Mouse (Mus musculus): ENCODE measurements at regions not wholly inside any gene's neighbourhood (a gene's known extent, or its start where the extent isn't known, plus 50 kb on each side); places are given as distances from the start of the nearest gene placed in this dataset.

DNA sequence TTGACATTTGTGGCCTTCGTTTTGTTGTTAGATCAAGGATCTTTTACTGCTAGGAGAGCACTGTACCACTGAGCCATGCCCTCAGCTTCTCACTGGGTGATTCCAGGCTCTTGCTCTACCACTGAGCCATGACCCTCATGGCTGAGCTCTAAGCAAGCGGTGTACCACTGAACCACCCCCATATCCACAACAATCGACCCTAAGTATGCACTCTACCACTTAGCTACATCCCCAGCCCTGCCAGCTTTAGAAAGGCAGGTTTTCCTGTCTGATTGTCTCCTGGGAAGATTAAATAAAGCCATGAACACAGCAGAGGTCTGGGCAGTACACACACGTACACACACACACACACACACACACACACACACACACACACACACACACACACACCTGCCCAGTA is 178.9 kb upstream of the Tshz3 start:
- Histone ChIP-seq H3K4me1 (replicated peaks; ENCODE audit: control insufficient read depth in 2 of 2, insufficient read depth in 2 of 2, low read length in 1 of 2) (no peaks in the 10 kb centered on the region), H3K36me3 (replicated peaks; ENCODE audit: control insufficient read depth, insufficient read depth, low read depth) (no peaks in the 10 kb centered on the region), H3K9ac (replicated peaks) (no peak overlapping the region), H3K27ac (no peak overlapping the region), H3K4me3 (ENCODE audit: insufficient read depth in 1 of 2, low read depth in 2 of 2, low read length in 2 of 2) (no peak overlapping the region), H3K4me2 (ENCODE audit: low read depth) (no peak overlapping the region), H3K9me3 (ENCODE audit: control insufficient read depth, low read length) (no peaks in the 10 kb centered on the region), H3K27me3 (ENCODE audit: control insufficient read depth, insufficient read depth, low read length) (no peaks in the 10 kb centered on the region)
- DNase-seq (ENCODE audit: low read depth in 3 of 3, low spot score in 3 of 3) (no peak), ATAC-seq (ENCODE audit: insufficient read depth) (no peak)
- 57% methylated on average over 4 of the region's 4 CpGs for WGBS (ENCODE audit: insufficient replicate concordance)
- TF ChIP-seq CTCF (IDR thresholded peaks at IDR 0.05; ENCODE audit: low read depth) (no peak), EP300 (IDR thresholded peaks at IDR 0.05; ENCODE audit: low read depth) (no peak)

DNA sequence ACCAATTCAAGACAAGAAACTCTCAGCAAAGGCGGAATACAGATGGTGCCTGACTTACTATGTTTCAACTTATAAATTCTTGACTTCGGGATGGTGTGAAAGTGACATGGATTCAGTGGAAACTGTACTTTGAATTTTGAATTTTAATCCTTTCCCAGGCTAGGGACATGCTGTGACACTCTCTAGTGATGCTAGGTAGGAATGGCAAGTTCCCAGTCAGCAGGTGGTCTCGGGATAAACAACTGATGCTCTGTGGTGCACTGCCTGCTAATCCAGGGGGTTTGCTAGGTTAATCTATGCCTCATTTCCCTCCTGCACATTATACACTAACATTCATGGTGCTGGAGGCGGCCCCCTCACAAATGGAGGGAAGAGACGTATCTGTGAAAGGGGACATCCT is 175.0 kb upstream of the Tshz3 start:
- no peak overlapping the region for H3K27ac ChIP-seq
- WGBS (ENCODE audit: insufficient replicate concordance): 49% methylated on average over 5 of the region's 5 CpGs
- ATAC-seq (ENCODE audit: insufficient read depth) (no peak), DNase-seq (ENCODE audit: low read depth in 3 of 3, low spot score in 3 of 3) (no peak)
- no peak overlapping the region for H3K4me3 ChIP-seq (ENCODE audit: insufficient read depth in 1 of 2, low read depth in 2 of 2, low read length in 2 of 2)
- no peaks in the 10 kb centered on the region for H3K27me3 ChIP-seq (ENCODE audit: control insufficient read depth, insufficient read depth, low read length)
- H3K9ac ChIP-seq (replicated peaks): no peak overlapping the region
- H3K9me3 ChIP-seq (ENCODE audit: control insufficient read depth, low read length): no peaks in the 10 kb centered on the region
- H3K36me3 ChIP-seq (replicated peaks; ENCODE audit: control insufficient read depth, insufficient read depth, low read depth): no peaks in the 10 kb centered on the region
- H3K4me1 ChIP-seq (replicated peaks; ENCODE audit: control insufficient read depth in 2 of 2, insufficient read depth in 2 of 2, low read length in 1 of 2): no peaks in the 10 kb centered on the region
- H3K4me2 ChIP-seq (ENCODE audit: low read depth): no peak overlapping the region
- no peak for TF ChIP-seq EP300 (IDR thresholded peaks at IDR 0.05; ENCODE audit: low read depth)
- TF ChIP-seq CTCF (IDR thresholded peaks at IDR 0.05; ENCODE audit: low read depth): no peak

DNA sequence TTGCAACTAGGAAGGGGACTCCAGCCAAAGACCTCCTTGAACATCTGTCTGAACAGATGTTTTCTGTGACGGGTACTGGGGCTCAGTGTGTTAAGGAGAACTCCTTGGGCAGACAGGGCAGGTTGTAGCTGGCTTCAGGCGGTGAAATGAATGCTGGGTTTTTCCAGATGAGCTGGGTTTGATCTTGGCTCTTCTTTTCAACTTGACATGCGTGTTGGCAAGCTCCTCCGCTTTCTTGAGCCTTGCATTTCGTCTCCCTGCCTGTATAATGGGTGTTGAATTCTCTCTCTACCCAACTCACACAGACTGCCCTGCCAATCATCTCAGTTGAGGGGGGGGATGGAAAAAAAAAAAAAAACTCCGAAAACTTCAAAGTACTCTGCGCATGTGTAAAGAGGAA is 171.8 kb upstream of the Tshz3 start:
- DNase-seq (ENCODE audit: low read depth in 3 of 3, low spot score in 3 of 3) (no peak), ATAC-seq (ENCODE audit: insufficient read depth) (no peak)
- H3K4me1 ChIP-seq (replicated peaks; ENCODE audit: control insufficient read depth in 2 of 2, insufficient read depth in 2 of 2, low read length in 1 of 2): no peaks in the 10 kb centered on the region
- H3K4me3 ChIP-seq (ENCODE audit: insufficient read depth in 1 of 2, low read depth in 2 of 2, low read length in 2 of 2): no peak overlapping the region
- no peak overlapping the region for H3K9ac ChIP-seq (replicated peaks)
- no peaks in the 10 kb centered on the region for H3K36me3 ChIP-seq (replicated peaks; ENCODE audit: control insufficient read depth, insufficient read depth, low read depth)
- TF ChIP-seq CTCF (IDR thresholded peaks at IDR 0.05; ENCODE audit: low read depth) (no peak), EP300 (IDR thresholded peaks at IDR 0.05; ENCODE audit: low read depth) (no peak)
- 58% methylated on average over 7 of the region's 7 CpGs for WGBS (ENCODE audit: insufficient replicate concordance)
- no peaks in the 10 kb centered on the region for H3K27me3 ChIP-seq (ENCODE audit: control insufficient read depth, insufficient read depth, low read length)
- H3K4me2 ChIP-seq (ENCODE audit: low read depth): no peak overlapping the region
- H3K27ac ChIP-seq: no peak overlapping the region
- H3K9me3 ChIP-seq (ENCODE audit: control insufficient read depth, low read length): no peaks in the 10 kb centered on the region

DNA sequence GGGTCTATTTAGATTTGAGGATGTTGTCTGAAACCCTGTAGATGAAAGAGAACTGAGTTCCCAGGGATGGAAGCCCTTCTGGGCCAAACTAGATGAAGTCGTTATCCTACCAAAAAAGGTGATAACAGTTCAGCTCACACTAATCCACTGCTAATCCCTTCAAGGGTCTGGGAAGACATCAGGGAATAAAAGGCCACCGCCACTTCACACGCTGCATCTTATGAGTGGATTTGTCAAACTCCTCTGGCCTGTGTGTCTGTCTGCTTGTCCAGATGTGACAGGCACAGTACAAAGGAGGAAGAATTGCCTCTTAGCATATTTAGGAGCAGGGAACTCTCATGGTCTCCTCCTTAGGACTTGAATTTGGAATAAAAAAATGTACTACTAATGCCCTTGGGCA is 171.2 kb upstream of the Tshz3 start:
- Histone ChIP-seq H3K27ac (no peak overlapping the region), H3K36me3 (replicated peaks; ENCODE audit: control insufficient read depth, insufficient read depth, low read depth) (no peaks in the 10 kb centered on the region), H3K4me2 (ENCODE audit: low read depth) (no peak overlapping the region), H3K27me3 (ENCODE audit: control insufficient read depth, insufficient read depth, low read length) (no peaks in the 10 kb centered on the region), H3K9me3 (ENCODE audit: control insufficient read depth, low read length) (no peaks in the 10 kb centered on the region), H3K4me3 (ENCODE audit: insufficient read depth in 1 of 2, low read depth in 2 of 2, low read length in 2 of 2) (no peak overlapping the region), H3K9ac (replicated peaks) (no peak overlapping the region), H3K4me1 (replicated peaks; ENCODE audit: control insufficient read depth in 2 of 2, insufficient read depth in 2 of 2, low read length in 1 of 2) (no peaks in the 10 kb centered on the region)
- no peak for DNase-seq (ENCODE audit: low read depth in 3 of 3, low spot score in 3 of 3)
- WGBS (ENCODE audit: insufficient replicate concordance): 57% methylated on average over 3 of the region's 3 CpGs
- TF ChIP-seq CTCF (IDR thresholded peaks at IDR 0.05; ENCODE audit: low read depth) (no peak), EP300 (IDR thresholded peaks at IDR 0.05; ENCODE audit: low read depth) (no peak)
- no peak for ATAC-seq (ENCODE audit: insufficient read depth)

DNA sequence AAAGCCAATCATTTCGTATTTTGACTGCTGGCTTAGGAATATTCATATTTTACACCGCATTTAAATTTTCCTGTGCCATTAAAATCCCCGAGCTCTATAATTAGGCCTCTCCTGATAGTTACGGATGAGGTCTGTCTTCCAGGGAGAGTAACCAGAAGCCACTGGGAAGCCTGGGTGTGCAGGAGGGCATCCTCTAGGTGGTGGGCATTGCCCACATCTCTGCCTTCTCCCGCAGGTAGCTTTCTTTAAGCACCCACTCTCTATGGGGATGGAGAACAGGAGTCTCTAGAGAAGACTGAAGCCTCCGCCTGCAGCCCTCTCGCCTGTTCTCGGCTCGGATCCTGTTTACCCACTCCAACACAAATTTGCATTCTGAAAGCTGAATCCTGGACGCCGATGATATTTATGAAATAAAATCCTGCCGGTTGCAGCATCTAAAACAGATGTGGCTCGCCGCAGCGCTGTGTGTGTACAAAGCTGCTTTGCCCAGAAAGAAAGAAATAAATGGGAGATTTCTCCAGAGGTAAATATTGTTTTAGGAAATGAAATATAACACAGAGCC is 168.3 kb upstream of the Tshz3 start:
- H3K9ac ChIP-seq (replicated peaks): no peak overlapping the region
- ATAC-seq (ENCODE audit: insufficient read depth): no peak
- 73% methylated on average over 15 of the region's 15 CpGs for WGBS (ENCODE audit: insufficient replicate concordance)

More for the DNA sequence above, 168.3 kb upstream of the Tshz3 start:
- no peak overlapping the region for H3K27ac ChIP-seq
- no peak for DNase-seq (ENCODE audit: low read depth in 3 of 3, low spot score in 3 of 3)
- H3K27me3 ChIP-seq (ENCODE audit: control insufficient read depth, insufficient read depth, low read length): no peaks in the 10 kb centered on the region
- H3K36me3 ChIP-seq (replicated peaks; ENCODE audit: control insufficient read depth, insufficient read depth, low read depth): no peaks in the 10 kb centered on the region
- H3K4me3 ChIP-seq (ENCODE audit: insufficient read depth in 1 of 2, low read depth in 2 of 2, low read length in 2 of 2): no peak overlapping the region
- TF ChIP-seq CTCF (IDR thresholded peaks at IDR 0.05; ENCODE audit: low read depth) (no peak), EP300 (IDR thresholded peaks at IDR 0.05; ENCODE audit: low read depth) (no peak)
- no peaks in the 10 kb centered on the region for H3K9me3 ChIP-seq (ENCODE audit: control insufficient read depth, low read length)
- no peaks in the 10 kb centered on the region for H3K4me1 ChIP-seq (replicated peaks; ENCODE audit: control insufficient read depth in 2 of 2, insufficient read depth in 2 of 2, low read length in 1 of 2)
- H3K4me2 ChIP-seq (ENCODE audit: low read depth): no peak overlapping the region

Measured in liver, embryonic 14.5 days (tissue).